Mouse (Mus musculus) lung, embryonic 14.5 days (tissue): Measurements from ENCODE around the gene Nrip1. TPM values are rescaled to one million over a fixed set of nuclear protein-coding genes. Genes with fewer than 3 reads are reported as not detected.
A peak's percentile ranks its signal among the peaks of the same experiment; 100 is the strongest.

ENCODE experiments used
- ATAC-seq: fragments of 200-750 bp; cut with Nextera tagmentation; 2 replicates; pipeline ENCODE4 v1.8.0; 2017; ENCODE audit warnings: mild to moderate bottlenecking, moderate TSS enrichment, moderate library complexity; ENCODE audit not compliant: insufficient read depth
- DNase-seq: peaks from one replicate; pipeline ENCODE4 v3.0.0-alpha.2; 2015
- H3K27ac ChIP-seq: fragments of 300-500 bp; sonication (generic); 2 replicates; pipeline ENCODE4 v1.5.1; 2014; ENCODE audit warnings: low read depth, mild to moderate bottlenecking, moderate library complexity
- H3K27me3 ChIP-seq: fragments of 300-500 bp; sonication (generic); 2 replicates; pipeline ENCODE4 v1.6.1; 2014; ENCODE audit warnings: low read length, control low read depth; ENCODE audit not compliant: insufficient read depth
- H3K36me3 ChIP-seq: fragments of 300-500 bp; sonication (generic); 2 replicates; pipeline ENCODE4 v1.6.1; 2014; ENCODE audit warnings: control low read depth; ENCODE audit not compliant: insufficient read depth
- H3K4me1 ChIP-seq: fragments of 300-500 bp; sonication (generic); 2 replicates; pipeline ENCODE4 v1.6.1; 2014; ENCODE audit warnings: antibody characterized with exemption, control low read depth; ENCODE audit not compliant: insufficient read depth
- H3K4me2 ChIP-seq: fragments of 300-500 bp; sonication (generic); 2 replicates; pipeline ENCODE4 v1.6.1; 2014; ENCODE audit warnings: mild to moderate bottlenecking
- H3K4me3 ChIP-seq: fragments of 300-500 bp; sonication (generic); 2 replicates; pipeline ENCODE4 v1.5.1; 2014; ENCODE audit warnings: low read depth, low read length
- H3K9ac ChIP-seq: fragments of 300-500 bp; sonication (generic); 2 replicates; pipeline ENCODE4 v1.6.1; 2014
- H3K9me3 ChIP-seq: fragments of 300-500 bp; sonication (generic); 2 replicates; pipeline ENCODE4 v1.6.1; 2016; ENCODE audit warnings: low read depth, low read length, control low read depth
- CTCF ChIP-seq: IDR thresholded peaks from 2 replicates; pipeline ENCODE4 v1.5.1; 2016; ENCODE audit warnings: antibody characterized with exemption, low read depth
- WGBS: fragments of 180-500 bp; shearing (Covaris S2); extraction: QIAGEN DNeasy Blood & Tissue Kit; methylation state at CpG from one replicate; pipeline ENCODE4 v1.1.7; 2014; 5-methylcytosine and 5-hydroxymethylcytosine counted together
- polyA plus RNA-seq: library from polyadenylated mRNA; unstranded; fragments of >200 nt; fragmentation: Nextera tagmentation; extraction: Ambion mirVana; gene quantifications from 2 replicates; pipeline ENCODE4 v1.2.1, GENCODE M21; 2014

Nrip1 gene
- polyA plus RNA-seq, 1 experiment from 2014 or later: 55.2 TPM

DNA sequence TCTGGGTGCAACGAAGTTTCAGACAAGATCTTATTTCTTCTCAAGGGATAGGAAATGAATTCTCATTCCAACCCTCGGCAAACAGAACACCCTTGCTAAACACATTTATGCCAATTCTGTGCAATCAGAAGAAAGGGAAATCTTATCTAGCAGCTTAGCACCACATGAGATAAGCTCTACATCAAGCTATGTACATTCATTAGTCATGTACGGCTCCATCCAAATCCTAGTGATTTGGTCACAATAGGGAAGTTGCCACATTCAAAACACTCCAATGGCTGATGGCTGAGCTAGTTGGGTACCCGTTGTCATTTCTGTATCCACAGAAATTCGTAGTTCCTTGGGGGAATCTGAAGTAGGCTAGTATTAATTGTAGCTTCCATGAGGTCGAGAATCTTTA lies 91.8 kb downstream of the Nrip1 start:
- H3K4me1 ChIP-seq: no peaks in the 10 kb centered on the region
- no peaks in the 10 kb centered on the region for H3K9me3 ChIP-seq
- no peak for TF ChIP-seq CTCF
- DNase-seq (no peak), ATAC-seq (no peak)
- no peak overlapping the region for H3K4me3 ChIP-seq
- 67% methylated on average over 6 of the region's 6 CpGs for WGBS
- no peaks in the 10 kb centered on the region for H3K36me3 ChIP-seq
- no peak overlapping the region for H3K4me2 ChIP-seq
- H3K27ac ChIP-seq: no peak overlapping the region
- H3K27me3 ChIP-seq: no peaks in the 10 kb centered on the region
- no peak overlapping the region for H3K9ac ChIP-seq

DNA sequence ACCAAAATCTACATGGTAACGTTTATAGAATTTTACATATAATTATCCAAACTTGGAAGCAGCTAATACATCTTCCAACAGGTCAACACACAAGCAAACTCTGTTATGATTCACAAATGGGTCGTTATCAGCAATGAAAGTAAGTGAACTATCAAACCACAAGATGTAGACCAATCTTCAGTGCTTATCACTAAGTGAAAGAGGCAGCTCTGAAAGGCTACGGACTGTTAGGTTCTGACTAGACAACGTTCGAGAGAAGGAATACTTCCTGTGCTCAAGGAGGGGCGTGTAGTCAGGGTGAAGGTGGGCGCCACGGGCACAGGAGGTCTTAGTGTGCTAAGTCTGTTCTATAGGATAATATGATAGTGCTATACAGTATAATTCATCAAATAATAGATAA lies 93.3 kb downstream of the Nrip1 start:
- no peak for TF ChIP-seq CTCF
- Histone ChIP-seq H3K4me2 (no peak overlapping the region), H3K9me3 (no peaks in the 10 kb centered on the region), H3K4me3 (no peak overlapping the region), H3K36me3 (no peaks in the 10 kb centered on the region), H3K4me1 (no peaks in the 10 kb centered on the region), H3K9ac (no peak overlapping the region), H3K27me3 (no peaks in the 10 kb centered on the region), H3K27ac (no peak overlapping the region)
- 68% methylated on average over 8 of the region's 8 CpGs for whole genome bisulfite sequencing
- ATAC-seq (no peak), DNase-seq (no peak)

DNA sequence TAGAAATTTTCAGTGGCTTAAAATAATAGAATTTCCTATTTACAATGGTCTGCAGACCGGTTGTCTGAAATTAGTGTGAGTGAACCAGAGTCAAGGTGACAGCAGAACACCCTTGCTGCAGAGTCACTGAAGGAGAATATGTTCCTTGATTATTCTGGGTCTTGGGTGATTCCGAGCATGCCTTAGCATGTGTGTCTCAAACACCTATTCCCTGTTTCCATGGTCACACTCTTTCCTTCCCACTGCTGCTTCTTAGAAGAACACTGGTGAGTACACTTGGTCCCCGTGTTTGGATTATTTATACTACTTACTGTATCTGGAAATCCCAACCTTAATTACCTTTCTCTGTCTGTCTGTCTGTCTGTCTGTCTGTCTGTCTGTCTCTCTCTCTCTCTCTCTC lies 97.4 kb downstream of the Nrip1 start:
- H3K27me3 ChIP-seq: no peaks in the 10 kb centered on the region
- TF ChIP-seq CTCF: no peak
- H3K36me3 ChIP-seq: no peaks in the 10 kb centered on the region
- H3K4me3 ChIP-seq: no peak overlapping the region
- no peaks in the 10 kb centered on the region for H3K9me3 ChIP-seq
- WGBS: 78% methylated on average over 3 of the region's 3 CpGs
- ATAC-seq: no peak
- H3K27ac ChIP-seq: no peak overlapping the region
- H3K9ac ChIP-seq: no peak overlapping the region
- DNase-seq: no peak
- H3K4me2 ChIP-seq: no peak overlapping the region
- H3K4me1 ChIP-seq: no peaks in the 10 kb centered on the region

DNA sequence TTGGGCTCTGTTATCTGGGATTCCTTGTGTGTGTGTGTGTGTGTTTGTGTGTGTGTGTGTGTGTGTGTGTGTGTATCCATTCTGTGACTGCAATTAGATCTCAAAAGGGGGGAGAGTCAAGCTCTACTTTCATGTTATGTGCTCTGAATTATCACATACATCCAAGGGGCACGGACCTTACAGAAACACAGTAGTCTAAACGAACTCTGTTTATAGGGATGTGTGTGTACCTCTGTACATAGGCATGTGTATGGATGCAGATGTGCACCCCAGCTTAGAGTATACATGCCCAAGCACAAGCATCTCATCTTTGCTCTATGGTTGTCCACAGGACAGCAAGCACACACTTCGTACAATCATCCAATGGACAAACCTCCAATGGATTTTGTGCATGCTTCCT lies 98.0 kb downstream of the Nrip1 start:
- no peak overlapping the region for H3K27ac ChIP-seq
- ATAC-seq (no peak), DNase-seq (no peak)
- no peaks in the 10 kb centered on the region for H3K27me3 ChIP-seq
- no peaks in the 10 kb centered on the region for H3K36me3 ChIP-seq
- no peaks in the 10 kb centered on the region for H3K4me1 ChIP-seq
- WGBS: 83% methylated on average over 3 of the region's 3 CpGs
- H3K9ac ChIP-seq: no peak overlapping the region
- no peak for TF ChIP-seq CTCF
- no peak overlapping the region for H3K4me2 ChIP-seq
- H3K9me3 ChIP-seq: no peaks in the 10 kb centered on the region
- H3K4me3 ChIP-seq: no peak overlapping the region

DNA sequence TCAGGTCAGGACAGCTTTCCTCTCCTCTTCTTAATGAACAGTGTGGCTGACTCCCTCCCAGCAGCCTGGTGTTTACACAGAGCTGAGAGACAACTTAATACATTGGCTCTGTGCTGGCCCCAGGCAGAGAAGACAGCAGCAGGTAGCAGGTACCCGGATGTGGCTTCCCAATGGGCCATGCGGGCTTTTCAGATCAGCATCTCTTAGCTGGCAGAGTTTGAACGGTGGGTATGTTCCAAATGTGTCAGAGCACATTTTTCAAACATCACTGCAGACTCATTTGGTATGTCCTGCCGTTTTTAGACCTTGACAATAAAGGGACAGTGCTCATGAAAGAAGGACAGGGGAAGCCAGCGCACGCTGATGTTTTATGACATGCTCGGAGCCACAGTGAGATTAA lies 98.5 kb downstream of the Nrip1 start:
- Histone ChIP-seq H3K4me2 (no peak overlapping the region), H3K27me3 (no peaks in the 10 kb centered on the region), H3K36me3 (no peaks in the 10 kb centered on the region), H3K4me3 (no peak overlapping the region), H3K9me3 (no peaks in the 10 kb centered on the region), H3K27ac (no peak overlapping the region), H3K4me1 (no peaks in the 10 kb centered on the region), H3K9ac (no peak overlapping the region)
- ATAC-seq: no peak
- WGBS: 66% methylated on average over 7 of the region's 7 CpGs
- DNase-seq: no peak
- no peak for TF ChIP-seq CTCF

DNA sequence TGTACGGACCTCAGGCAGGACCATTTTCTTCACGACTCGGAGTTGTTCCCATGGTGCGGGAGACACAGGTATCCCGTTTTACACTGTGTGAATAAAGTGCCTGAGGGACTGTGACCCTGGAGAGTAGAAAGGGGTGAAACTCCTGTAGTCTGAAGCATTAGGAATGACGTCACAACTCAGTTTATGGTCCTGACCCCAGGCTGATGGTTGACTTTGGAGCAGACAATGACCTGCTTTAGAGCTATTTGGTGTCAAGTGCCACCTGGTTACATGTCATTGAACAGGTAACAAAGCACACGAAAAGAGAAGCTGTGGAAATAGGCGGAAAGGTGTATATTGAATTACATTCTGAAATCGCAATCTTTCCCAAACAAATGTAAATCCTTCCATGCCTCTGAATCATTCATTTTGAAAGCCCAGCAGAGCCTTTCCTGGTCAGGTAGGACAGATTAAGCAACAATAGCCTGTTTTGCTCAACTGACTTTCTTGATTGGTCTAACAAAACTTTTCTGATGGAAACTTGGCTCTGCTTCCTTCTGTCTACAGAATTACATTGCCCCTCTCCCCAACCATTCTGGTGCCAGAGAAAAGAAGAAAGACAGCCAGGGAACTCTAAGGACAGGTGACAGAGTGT lies 106.9 kb downstream of the Nrip1 start:
- Histone ChIP-seq H3K9me3 (no peaks in the 10 kb centered on the region), H3K4me1 (no peaks in the 10 kb centered on the region), H3K4me3 (no peak overlapping the region), H3K27me3 (no peaks in the 10 kb centered on the region), H3K27ac (no peak overlapping the region), H3K9ac (no peak overlapping the region), H3K36me3 (no peaks in the 10 kb centered on the region), H3K4me2 (no peak overlapping the region)
- no peak for TF ChIP-seq CTCF
- 0 out of 2 replicates have a peak, but pooled peaks have one; percentile 17 for ATAC-seq
- 70% methylated on average over 9 of the region's 9 CpGs for WGBS
- DNase-seq: no peak

DNA sequence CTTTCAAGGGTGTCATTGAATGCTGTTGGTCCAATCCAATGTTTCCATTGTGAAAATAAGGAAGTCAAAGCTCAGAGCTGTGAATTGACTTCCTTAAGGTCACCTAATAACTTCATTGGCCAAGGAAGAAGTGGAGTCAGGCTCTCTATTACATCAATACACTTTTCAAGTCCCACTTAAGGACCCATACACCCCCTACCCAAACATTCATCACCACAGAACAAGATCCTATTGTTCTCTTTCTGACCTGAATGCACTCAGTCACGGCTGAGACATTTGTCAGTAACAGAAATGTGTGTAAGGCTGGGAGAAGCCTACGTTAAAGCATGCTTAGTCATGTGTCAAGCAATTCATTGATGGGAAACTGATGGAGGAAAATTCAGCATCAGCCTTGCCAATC lies 107.8 kb downstream of the Nrip1 start:
- no peak overlapping the region for H3K4me3 ChIP-seq
- DNase-seq (no peak), ATAC-seq (peak; percentile 62)
- no peak for TF ChIP-seq CTCF
- no peak overlapping the region for H3K9ac ChIP-seq
- no peaks in the 10 kb centered on the region for H3K4me1 ChIP-seq
- H3K27me3 ChIP-seq: no peaks in the 10 kb centered on the region
- no peak overlapping the region for H3K4me2 ChIP-seq
- H3K9me3 ChIP-seq: no peaks in the 10 kb centered on the region
- H3K27ac ChIP-seq: no peak overlapping the region
- H3K36me3 ChIP-seq: no peaks in the 10 kb centered on the region
- 33% methylated on average over 2 of the region's 2 CpGs for WGBS

DNA sequence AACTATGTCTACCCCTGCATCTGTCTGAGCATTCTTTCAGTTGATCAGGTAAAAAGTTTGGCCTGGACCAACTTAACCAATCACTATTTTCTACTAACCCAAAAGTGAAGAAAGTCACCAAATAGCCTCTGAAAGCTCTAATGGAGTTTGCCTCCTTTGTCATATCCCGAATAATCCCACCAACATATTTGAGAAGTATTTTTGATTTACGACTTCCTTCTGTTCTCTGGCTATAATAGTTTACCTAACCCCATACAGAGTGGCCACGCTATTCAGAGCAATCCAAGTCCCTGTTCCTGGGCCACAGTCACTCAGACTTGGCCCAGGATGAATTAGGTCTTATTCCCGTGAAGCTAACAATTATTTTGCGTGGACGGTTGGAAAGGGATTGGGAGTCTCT lies 108.3 kb downstream of the Nrip1 start:
- Histone ChIP-seq H3K9ac (no peak overlapping the region), H3K36me3 (no peaks in the 10 kb centered on the region), H3K27ac (no peak overlapping the region), H3K4me1 (no peaks in the 10 kb centered on the region), H3K4me2 (no peak overlapping the region), H3K9me3 (no peaks in the 10 kb centered on the region), H3K27me3 (no peaks in the 10 kb centered on the region), H3K4me3 (no peak overlapping the region)
- 53% methylated on average over 6 of the region's 6 CpGs for WGBS
- ATAC-seq: no peak
- no peak for DNase-seq
- TF ChIP-seq CTCF: no peak
